Mouse (Mus musculus) layer of hippocampus, postnatal 14 days (tissue): ENCODE results near the gene Klhdc8b. TPM values are rescaled to one million over a fixed set of nuclear protein-coding genes. Genes with fewer than 3 reads are reported as not detected.

Experiments used
- DNase-seq, 2 experiments: peaks; one replicate each; pipeline ENCODE4 v3.0.0; 2021 to 2022; ENCODE audit warnings: low spot score in 2 of 2, mixed read lengths in 1 of 2
- total RNA-seq, 2 experiments: library from RNA; stranded (reverse); gene quantifications; 2 replicates each; pipeline ENCODE4 v1.2.3; 2021

Gene Klhdc8b
- total RNA-seq, 2 experiments from 2014 or later, result 17.5 to 18.4 TPM

DNA sequence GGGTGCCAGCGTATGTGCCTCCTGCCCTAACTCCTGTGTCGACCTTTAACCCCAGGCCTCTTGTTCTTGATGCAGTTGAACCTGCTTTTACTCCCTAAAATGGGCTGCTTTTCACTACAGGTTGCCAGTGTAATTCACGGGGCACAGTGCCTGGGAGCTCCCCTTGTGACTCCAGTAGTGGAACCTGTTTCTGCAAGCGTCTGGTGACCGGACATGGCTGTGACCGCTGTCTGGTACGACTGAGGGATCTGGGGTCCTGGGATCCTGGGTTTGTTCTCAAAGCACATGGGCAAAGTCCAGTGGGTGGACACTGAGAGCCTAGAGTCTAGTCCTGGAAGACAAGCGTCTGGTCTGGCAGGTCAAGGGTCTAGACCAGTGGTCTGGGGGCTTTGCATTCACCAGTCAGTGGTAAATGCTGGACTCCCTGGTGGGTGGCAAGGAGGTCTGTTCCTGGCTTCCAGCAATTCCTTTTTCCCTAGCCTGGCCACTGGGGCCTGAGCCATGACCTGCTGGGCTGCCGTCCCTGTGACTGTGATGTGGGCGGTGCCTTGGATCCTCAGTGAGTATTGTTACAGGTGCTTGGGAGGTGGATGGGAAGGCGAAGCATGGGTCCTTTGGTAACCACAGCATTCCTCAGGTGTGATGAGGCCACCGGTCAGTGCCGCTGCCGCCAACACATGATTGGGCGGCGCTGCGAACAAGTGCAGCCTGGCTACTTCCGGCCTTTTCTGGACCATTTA is 21.8 kb upstream of the Klhdc8b start:
- DNase-seq, result no peak

DNA sequence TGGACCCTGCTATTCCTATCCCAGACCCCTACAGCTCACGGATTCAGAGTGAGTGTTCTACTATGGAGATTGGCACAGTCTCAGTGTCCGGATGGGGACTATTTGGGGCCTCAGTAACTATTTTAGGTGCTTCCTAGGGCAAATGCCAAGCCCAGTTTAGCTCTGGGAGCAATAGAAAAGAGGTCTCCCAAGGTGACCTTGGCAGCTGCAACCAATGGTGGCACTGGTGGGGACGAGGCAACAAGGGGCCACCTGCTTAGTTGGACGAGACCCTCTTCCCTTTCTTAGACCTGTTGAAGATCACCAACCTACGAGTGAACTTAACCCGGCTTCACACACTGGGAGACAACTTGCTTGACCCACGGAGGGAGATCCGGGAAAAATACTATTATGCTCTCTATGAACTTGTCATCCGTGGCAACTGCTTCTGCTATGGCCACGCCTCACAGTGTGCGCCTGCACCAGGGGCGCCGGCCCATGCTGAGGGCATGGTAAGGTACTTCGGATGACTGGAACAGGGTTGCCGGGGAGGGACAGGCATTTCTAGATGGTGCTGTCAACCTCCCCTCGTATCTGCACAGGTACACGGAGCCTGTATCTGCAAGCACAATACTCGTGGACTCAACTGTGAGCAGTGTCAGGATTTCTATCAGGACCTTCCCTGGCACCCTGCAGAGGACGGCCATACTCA is 20.3 kb upstream of the Klhdc8b start:
- DNase-seq, result no peak

GRCm38 (mm10) chr9:108480813-108481519 is 19.6 kb upstream of the Klhdc8b start:
- no peak for DNase-seq

DNA sequence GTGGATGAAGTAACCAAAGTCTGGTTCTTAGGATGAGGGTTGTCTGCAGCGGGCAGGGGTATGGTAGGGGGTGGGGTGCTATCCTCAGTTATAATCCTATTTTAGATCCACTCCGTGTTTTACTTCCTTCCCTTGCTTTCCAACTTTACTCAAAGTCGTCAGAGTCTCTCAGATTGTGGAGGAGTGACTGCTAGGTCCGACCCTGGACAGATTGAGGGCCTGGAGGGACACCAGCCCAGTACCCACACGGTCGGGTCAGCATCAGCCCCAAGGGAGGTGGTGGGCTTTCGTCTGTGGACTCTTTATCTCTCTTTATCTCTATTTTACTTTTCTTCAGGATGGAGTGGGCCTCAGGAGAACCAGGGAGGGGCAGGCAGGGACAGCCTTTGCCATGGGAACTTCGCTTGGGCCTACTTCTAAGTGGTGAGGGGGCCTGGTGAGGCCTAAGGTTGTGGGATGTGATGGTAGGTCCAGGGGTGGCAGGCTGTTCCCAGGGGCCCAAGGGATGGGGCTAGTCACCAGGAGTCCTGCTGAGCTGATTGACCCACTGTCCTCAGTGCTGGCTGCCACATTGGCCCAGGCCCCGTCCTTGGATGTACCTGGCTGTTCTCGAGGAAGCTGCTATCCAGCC is 18.5 kb upstream of the Klhdc8b start, which contains the start of gene Lamb2:
TSS of gene Lamb2 (plus strand) at position 16 of the 631 bp plus-strand sequence.
- peak in 1 of 2 experiments; percentile 45 for DNase-seq

DNA sequence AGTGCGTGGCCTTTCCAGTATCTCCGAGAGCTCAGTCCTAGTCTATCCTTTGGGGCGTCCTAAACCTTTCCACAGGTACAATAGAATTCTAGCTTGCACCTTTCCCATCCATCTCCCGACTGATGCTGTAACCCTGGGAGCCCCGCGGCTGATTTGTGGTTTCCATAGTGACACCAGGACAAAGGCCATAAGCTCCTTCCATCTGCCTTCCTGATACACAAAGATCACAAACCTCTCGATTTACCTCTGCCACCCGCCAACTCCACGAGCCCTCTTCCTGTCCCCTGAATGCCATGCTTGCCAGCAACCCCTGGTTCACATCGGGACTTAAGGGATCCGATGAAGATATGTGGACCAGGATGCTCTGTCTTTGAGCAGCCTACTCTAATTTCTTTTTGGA is 17.9 kb upstream of the Klhdc8b start:
- no peak for DNase-seq

GRCm38 (mm10) chr9:108478638-108479156 is 17.3 kb upstream of the Klhdc8b start:
- DNase-seq, result peak; percentile 47 to 50

- no peak for DNase-seq
These were observed 13.1 kb upstream of the Klhdc8b start for GRCm38 (mm10) chr9:108474528-108474927.

DNA sequence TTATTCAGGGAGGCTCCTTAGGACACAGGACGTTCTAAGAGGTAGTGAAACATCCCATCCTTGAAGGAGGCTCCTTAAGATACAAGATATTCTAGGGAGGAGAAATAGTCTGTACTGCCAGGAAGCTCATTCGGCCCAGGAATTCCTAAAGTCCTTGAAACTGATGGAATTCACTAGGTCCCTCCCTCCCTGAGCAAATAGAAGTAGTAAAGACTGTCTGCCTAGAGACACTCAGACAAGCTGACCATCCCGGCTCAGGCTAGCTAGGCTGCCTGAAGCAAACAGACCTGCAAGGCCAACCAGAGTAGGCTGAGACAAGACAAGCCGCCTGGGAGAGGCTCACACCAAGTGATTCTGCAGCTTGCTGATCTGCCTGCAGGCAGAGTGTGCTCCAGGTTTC is 8.5 kb upstream of the Klhdc8b start:
- DNase-seq, result no peak

DNA sequence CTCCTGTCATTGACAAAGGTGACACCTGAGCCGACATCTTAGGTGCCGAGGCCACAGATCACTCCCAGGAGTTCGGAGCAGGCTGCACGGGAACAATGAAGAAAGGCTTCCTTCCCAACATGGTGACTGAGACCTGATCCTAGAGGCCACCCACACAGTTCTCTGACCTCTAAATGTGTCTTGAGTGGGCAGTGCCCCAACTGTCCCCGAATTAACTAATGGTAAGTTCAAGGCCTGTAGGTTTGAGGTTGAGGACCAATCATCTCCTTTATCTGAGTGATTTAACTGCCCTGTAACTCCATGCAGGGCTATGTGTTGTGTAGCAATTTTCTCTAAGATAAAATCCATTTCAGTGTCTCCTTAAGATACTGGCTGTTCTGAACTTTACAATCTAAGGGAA is 8.0 kb upstream of the Klhdc8b start:
- no peak for DNase-seq

DNA sequence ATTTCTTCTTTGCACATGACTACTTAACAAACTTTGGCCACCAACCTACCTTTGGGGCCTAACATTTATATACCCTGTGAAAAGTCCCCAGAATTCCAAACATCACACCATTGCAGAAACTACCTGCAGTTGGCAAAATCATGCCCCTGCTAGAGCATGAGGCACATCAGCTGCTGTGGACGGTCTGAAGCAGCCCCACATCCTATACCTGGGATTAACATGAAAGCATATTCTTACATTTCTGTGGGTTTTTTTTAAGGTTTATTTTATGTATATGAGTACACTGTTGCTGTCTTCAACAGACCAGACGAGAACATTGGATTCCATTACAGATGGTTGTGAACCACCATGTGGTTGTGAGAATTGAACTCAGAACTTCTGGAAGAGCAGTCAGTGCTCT is 4.8 kb upstream of the Klhdc8b start:
- no peak for DNase-seq

GRCm38 (mm10) chr9:108463713-108464112 is 2.3 kb upstream of the Klhdc8b start:
- DNase-seq, result no peak

DNA sequence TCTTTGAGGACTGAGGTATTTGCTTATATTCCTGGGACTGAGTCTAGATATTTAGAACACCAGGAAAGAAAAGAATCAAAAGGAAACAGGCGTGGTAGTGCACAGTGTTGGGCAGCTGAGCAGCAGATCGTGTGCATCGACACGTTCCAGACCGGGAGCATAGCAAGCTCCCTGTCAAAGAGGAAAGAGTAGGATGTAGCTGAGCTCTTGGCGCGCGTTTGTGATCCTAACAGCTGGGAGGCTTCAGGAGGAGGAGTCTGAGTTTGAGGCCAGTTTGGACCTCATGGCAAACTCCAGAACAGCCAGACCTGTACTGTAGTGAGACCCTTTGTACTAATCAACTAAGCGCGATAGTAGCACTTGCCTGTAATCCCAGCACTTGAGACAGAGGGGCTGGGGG is 811 bp upstream of the Klhdc8b start:
- no peak for DNase-seq

DNA sequence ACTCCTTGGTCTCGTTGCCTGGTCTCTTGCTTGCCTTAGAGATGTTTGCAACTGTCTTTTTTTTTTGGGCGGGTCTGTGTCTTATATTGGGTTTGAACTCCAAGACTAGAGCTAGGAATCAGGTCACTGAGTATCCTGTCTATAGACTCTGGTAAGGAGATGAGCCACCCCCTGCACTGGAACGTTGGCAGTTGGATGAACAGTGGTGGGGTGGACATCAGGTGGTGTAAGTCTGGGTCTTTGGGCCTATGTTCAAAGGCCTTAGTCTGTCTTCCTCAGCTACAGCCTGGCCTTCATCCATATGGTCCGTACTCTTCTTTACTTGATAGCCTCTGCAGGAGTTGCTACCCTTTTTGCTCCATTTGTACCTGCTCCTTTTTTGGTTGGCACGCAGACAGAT is 294 bp upstream of the Klhdc8b start:
- no peak for DNase-seq

DNA sequence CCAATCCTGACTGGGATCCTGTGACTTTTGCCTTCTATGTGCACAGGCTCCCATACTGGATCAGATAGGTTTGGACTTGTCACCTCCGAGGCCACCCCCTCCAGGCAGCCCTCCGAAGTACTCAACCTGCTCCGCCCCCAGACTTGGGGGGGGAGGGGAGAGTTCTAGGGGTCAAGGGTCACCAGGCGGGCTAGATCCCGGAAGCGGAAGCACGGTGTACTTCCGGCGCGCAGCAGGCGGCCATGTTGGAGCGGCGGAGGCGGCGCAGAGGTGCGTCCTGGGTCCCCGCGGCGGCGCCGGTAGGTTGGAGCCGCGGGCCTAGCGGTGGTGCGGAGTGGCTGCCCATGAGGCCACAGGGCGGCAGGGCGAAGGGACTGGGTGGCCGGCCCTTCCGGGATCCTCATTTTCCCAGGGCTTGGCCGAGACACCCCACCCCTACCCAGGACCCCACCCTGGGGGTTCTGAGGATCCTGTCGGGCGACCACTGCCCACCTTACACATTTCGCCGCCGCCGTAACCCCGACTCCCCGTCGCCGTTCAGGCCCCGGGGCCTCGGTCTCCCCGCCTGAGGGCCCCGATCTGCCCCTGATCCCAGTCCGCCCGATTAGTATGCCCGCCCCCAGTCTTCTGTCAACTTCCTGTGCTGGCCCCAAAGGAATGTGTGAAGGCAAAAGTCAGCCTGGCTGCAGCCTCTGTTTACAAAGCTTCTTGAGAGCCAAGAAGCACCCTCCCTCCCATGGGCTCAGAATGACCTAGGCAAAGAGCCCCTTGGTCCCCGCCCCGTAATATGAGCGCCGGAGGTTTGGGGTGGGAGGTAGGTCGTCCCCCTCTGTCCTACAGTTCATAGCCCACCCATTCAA is 832 bp downstream of the Klhdc8b start, which contains the start of gene Ccdc71:
TSS of gene Ccdc71 (plus strand) at position 209 of the 860 bp plus-strand sequence.
- DNase-seq, result peak; percentile 84 to 87

DNA sequence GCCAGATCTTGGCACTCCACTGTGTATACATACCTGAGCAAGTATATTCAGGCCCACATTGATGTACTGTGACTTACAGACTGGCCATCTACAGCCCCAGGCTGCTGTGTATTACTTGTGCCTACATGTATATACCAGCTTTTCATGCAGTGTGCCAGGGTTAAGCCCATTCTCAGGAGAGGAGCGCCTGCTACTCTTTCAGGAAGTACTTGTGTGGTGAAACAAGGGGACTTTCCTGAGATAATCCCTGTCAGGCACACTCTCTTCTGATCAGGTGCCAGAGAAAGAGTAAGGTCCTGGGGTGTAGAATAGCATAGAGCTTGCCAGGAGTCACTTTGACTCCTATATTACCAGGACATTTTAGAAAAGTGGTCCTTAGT is 1.5 kb downstream of the Klhdc8b start:
- DNase-seq, result no peak

DNA sequence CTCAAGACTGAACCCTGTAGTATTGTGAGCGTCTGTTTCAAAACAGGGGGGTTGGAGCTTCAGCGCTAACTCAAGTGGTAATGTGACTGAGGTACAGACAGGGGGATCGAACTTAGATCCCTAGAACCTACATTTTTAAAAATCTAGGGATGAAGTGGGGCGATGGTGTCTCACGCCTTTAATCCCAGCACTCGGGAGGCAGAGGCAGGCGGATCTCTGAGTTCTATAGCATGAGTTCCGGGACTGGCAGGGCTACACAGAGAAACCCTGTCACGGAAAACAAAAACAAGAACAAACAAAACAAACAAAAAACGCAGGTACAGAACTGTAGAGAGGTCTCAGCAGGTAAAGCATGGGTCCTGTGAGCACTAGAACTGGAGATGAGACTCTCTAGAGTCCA is 4.4 kb downstream of the Klhdc8b start:
- DNase-seq, result no peak

- no peak for DNase-seq
These were observed 5.4 kb downstream of the Klhdc8b start for GRCm38 (mm10) chr9:108455747-108456571.

DNA sequence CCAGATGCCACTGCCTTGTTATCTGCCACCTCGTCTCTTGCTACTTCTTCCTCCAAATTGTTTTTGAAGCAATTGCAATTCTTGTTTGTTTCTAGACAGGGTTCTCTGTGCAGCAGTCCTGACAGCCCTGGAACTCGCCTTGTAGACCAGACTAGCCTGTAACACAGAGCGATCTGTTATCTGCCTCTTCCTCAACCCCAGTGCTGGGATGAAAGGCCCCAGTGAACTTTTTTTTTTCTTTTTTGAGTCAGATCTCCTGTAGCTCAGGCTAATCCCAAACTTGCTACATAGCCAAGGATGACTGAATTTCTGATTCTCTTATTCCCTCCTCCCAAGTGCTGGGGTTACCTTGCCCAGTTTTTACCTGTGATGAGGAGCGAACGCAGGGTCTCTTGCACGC is 7.0 kb downstream of the Klhdc8b start:
- no peak for DNase-seq

DNA sequence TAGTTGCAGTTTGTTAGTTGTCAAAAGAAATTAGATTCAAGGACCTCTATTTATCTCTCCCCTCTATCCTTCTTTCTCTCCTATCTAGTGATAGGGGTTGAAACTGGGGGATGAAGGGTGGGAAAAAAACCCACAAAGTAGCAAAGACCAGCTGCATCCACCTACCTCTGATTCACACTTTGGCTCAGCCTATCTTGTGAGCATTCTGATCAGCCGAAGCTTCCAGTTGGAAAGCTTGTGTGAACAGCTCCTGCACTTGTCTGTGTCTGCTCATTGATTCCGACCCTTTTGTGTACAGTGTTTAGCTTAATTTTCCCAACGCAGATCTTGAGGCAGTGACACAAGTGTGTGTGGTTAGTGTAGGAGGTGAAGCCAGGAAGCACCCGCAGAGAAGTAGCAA is 7.9 kb downstream of the Klhdc8b start:
- DNase-seq, result peak in 1 of 2 experiments; percentile 62
